In the genomic region with DNA sequence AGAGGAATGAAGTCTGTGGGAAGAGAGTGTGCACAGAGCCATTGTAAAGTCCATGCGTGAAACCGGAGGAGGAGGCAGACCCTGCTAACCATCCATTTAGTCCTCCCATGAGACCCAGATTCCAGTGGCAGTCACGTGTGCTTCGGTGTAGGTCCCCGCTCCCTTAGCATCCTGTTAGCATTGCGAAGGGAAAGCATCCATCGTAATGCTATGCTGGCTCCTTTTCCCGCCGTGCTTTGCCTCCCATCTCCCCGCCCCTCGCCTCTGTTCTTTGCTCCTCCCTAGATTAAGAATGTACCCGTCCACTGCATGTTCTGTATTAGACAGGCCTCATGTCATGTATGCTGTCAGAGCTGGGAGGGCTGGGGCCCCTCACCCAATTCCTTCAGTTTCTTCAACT, we compare ENCODE assay signal across 15 mouse cellular contexts. TPM values are rescaled to one million over a fixed set of nuclear protein-coding genes. Genes with fewer than 3 reads are reported as not detected.
A peak's percentile ranks its signal among the peaks of the same experiment; 100 is the strongest.
DNase-seq lines count a peak whose midpoint lies in the region; ATAC-seq and TF ChIP-seq lines count a peak whose summit lies in the region.
"Had no signal": no experiment of that assay in that cellular context is flagged by ENCODE, and none has a peak within 500 bp of the region (broad histone marks: within the 10 kb centered on the region; RNA-seq: fewer than 3 reads in every experiment).

No protein-coding gene starts in this region.

- H3K4me3 ChIP-seq in kidney, postnatal 0 days (replicated peaks; ENCODE audit: low read depth, low read length), result no peak overlapping the region
- H3K4me3 ChIP-seq in embryonic facial prominence, embryonic 14.5 days (ENCODE audit: low read depth, low read length), result no peak overlapping the region
- no peak overlapping the region for H3K4me3 ChIP-seq in neural tube, embryonic 14.5 days (ENCODE audit: low read depth, low read length)
- H3K4me3 ChIP-seq in forebrain, embryonic 14.5 days (ENCODE audit: low read depth, low read length), result no peak overlapping the region
- H3K4me3 ChIP-seq: forebrain, embryonic 13.5 days; megakaryocyte, embryonic 14.5 days had no signal

- peak overlapping the region; percentile 38; the same call in 1 of the 2 replicates for H3K4me2 ChIP-seq in kidney, postnatal 0 days (ENCODE audit: low read length)
- peak overlapping the region; percentile 29 for H3K4me2 ChIP-seq in embryonic facial prominence, embryonic 14.5 days (ENCODE audit: low read depth, low read length)
- H3K4me2 ChIP-seq in neural tube, embryonic 14.5 days (ENCODE audit: low read depth, low read length), result no peak overlapping the region
- H3K4me2 ChIP-seq in forebrain, embryonic 14.5 days (ENCODE audit: low read length), result no peak overlapping the region
- H3K4me2 ChIP-seq: forebrain, embryonic 13.5 days had no signal

- H3K36me3 ChIP-seq in kidney, postnatal 0 days (ENCODE audit: insufficient read depth, low read length), result no peaks in the 10 kb centered on the region
- no peaks in the 10 kb centered on the region for H3K36me3 ChIP-seq in embryonic facial prominence, embryonic 14.5 days (ENCODE audit: control insufficient read depth, insufficient read depth, low read length)
- no peaks in the 10 kb centered on the region for H3K36me3 ChIP-seq in neural tube, embryonic 14.5 days (ENCODE audit: control insufficient read depth, insufficient read depth, low read length)
- H3K36me3 ChIP-seq in forebrain, embryonic 14.5 days (ENCODE audit: control insufficient read depth, insufficient read depth, low read length), result no peaks in the 10 kb centered on the region

- peak; percentile 79 for ATAC-seq in kidney, postnatal 0 days (replicated peaks; ENCODE audit: low FRiP score, low read depth)
- ATAC-seq in embryonic facial prominence, embryonic 14.5 days (ENCODE audit: low read depth), result no peak
- ATAC-seq in neural tube, embryonic 14.5 days (ENCODE audit: low read depth), result peak; percentile 54; the same call in 1 of the 2 replicates
- no peak for ATAC-seq in forebrain, embryonic 14.5 days
- ATAC-seq: forebrain, embryonic 13.5 days had no signal

- 14% methylated on average over 12 of the region's 12 CpGs for WGBS in kidney, postnatal 0 days
- WGBS in embryonic facial prominence, embryonic 14.5 days, result 41% methylated on average over 12 of the region's 12 CpGs
- 21% methylated on average over 12 of the region's 12 CpGs for WGBS in neural tube, embryonic 14.5 days
- WGBS in forebrain, embryonic 14.5 days, result 68% methylated on average over 12 of the region's 12 CpGs

- peak; percentile 84 for DNase-seq in kidney, postnatal 0 days (ENCODE audit: low spot score)
- no peak for DNase-seq in kidney, postnatal 36 days
- DNase-seq in embryo, embryonic 11.5 days (ENCODE audit: low read depth, low spot score), result peak; percentile 42
- DNase-seq in embryonic facial prominence, embryonic 14.5 days (ENCODE audit: low spot score), result peak; percentile 52
- no peak for DNase-seq in layer of hippocampus, postnatal 10 days (ENCODE audit: low spot score in 2 of 2)
- DNase-seq in forebrain, embryonic 14.5 days (ENCODE audit: low spot score), result no peak
- DNase-seq: cerebellum, adult 18-20 months; heart, adult 18-20 months; heart, postnatal 14 days; kidney, adult 11 months; liver; right cerebral cortex, postnatal 14 days had no signal

- H3K9ac ChIP-seq in kidney, postnatal 0 days (ENCODE audit: low read depth, low read length), result no peak overlapping the region
- no peak overlapping the region for H3K9ac ChIP-seq in embryonic facial prominence, embryonic 14.5 days (ENCODE audit: low read depth, low read length)
- no peak overlapping the region; the same call in 1 of the 2 replicates for H3K9ac ChIP-seq in neural tube, embryonic 14.5 days (replicated peaks; ENCODE audit: low read depth, low read length)
- no peak overlapping the region for H3K9ac ChIP-seq in forebrain, embryonic 14.5 days (ENCODE audit: low read length)
- H3K9ac ChIP-seq: forebrain, embryonic 13.5 days had no signal

- TF ChIP-seq CTCF in kidney, postnatal 0 days (IDR thresholded peaks at IDR 0.05; ENCODE audit: low read depth), result no peak

- H3K4me1 ChIP-seq in kidney, postnatal 0 days (replicated peaks; ENCODE audit: insufficient read depth, low read length), result peaks cover 3% of the 10 kb centered on the region; the same call in 1 of the 2 replicates
- peaks cover 16% of the 10 kb centered on the region for H3K4me1 ChIP-seq in embryonic facial prominence, embryonic 14.5 days (ENCODE audit: control insufficient read depth, insufficient read depth, low read length)
- H3K4me1 ChIP-seq in neural tube, embryonic 14.5 days (ENCODE audit: control insufficient read depth, insufficient read depth, low read length), result peaks cover 11% of the 10 kb centered on the region; the same call in 1 of the 2 replicates
- peaks cover 18% of the 10 kb centered on the region for H3K4me1 ChIP-seq in forebrain, embryonic 14.5 days (ENCODE audit: control insufficient read depth, insufficient read depth, low read length)

- no peak overlapping the region for H3K27ac ChIP-seq in kidney, postnatal 0 days
- H3K27ac ChIP-seq in embryonic facial prominence, embryonic 14.5 days (replicated peaks; ENCODE audit: low read depth, low read length), result no peak overlapping the region
- no peak overlapping the region; the same call in 1 of the 2 replicates for H3K27ac ChIP-seq in neural tube, embryonic 14.5 days (ENCODE audit: low read depth, low read length)
- H3K27ac ChIP-seq in forebrain, embryonic 14.5 days (ENCODE audit: low read depth, low read length), result no peak overlapping the region
- H3K27ac ChIP-seq: forebrain, embryonic 13.5 days had no signal

- no peaks in the 10 kb centered on the region for H3K9me3 ChIP-seq in kidney, postnatal 0 days (replicated peaks; ENCODE audit: low read length)
- no peaks in the 10 kb centered on the region for H3K9me3 ChIP-seq in embryonic facial prominence, embryonic 14.5 days (ENCODE audit: control insufficient read depth, low read length)
- no peaks in the 10 kb centered on the region for H3K9me3 ChIP-seq in neural tube, embryonic 14.5 days (ENCODE audit: control insufficient read depth, low read length)
- no peaks in the 10 kb centered on the region for H3K9me3 ChIP-seq in forebrain, embryonic 14.5 days (replicated peaks; ENCODE audit: control insufficient read depth, low read length)
- H3K9me3 ChIP-seq: forebrain, embryonic 13.5 days; megakaryocyte, embryonic 14.5 days had no signal

- H3K27me3 ChIP-seq in kidney, postnatal 0 days (ENCODE audit: insufficient read depth, low read length), result no peaks in the 10 kb centered on the region
- no peaks in the 10 kb centered on the region for H3K27me3 ChIP-seq in embryonic facial prominence, embryonic 14.5 days (replicated peaks; ENCODE audit: control insufficient read depth, insufficient read depth, low read length)
- no peaks in the 10 kb centered on the region for H3K27me3 ChIP-seq in neural tube, embryonic 14.5 days (ENCODE audit: control insufficient read depth, insufficient read depth, low read length)
- H3K27me3 ChIP-seq in forebrain, embryonic 14.5 days (replicated peaks; ENCODE audit: control insufficient read depth, insufficient read depth, low read length), result no peaks in the 10 kb centered on the region
- H3K27me3 ChIP-seq: forebrain, embryonic 13.5 days had no signal

RNA-seq across cellular contexts. Expression of gene Adar, which starts 50.0 kb away (rescaled TPM):
- polyA plus RNA-seq in kidney, postnatal 0 days (2015; fragmentation: Nextera tagmentation; extraction: Ambion mirVana), result 9.6 and 10.5 TPM in 2 replicates
- 10.6 and 11.5 TPM in 2 replicates for polyA plus RNA-seq in embryonic facial prominence, embryonic 14.5 days (2014; fragmentation: Nextera tagmentation; extraction: Ambion mirVana)
- polyA plus RNA-seq in neural tube, embryonic 14.5 days (2014; fragmentation: Nextera tagmentation; extraction: Ambion mirVana), result 32.0 and 32.7 TPM in 2 replicates
- total RNA-seq in layer of hippocampus, postnatal 10 days (2021), result 10 to 100 TPM; 82.7 to 85.8 TPM
- polyA plus RNA-seq in forebrain, embryonic 14.5 days (2014; fragmentation: Nextera tagmentation; extraction: Ambion mirVana), result 20.4 and 26.6 TPM in 2 replicates

Comparison
In these comparisons a context has a peak if more than half of its experiments do, and no peak if none do; other contexts are left out.
1. DNase-seq: peak in kidney, postnatal 0 days (single experiment), embryo, embryonic 11.5 days (single experiment) and embryonic facial prominence, embryonic 14.5 days (single experiment); none in kidney, postnatal 36 days (0 of 2), layer of hippocampus, postnatal 10 days (0 of 2) and forebrain, embryonic 14.5 days (single experiment).
2. ATAC-seq: peak in kidney, postnatal 0 days (single experiment) and neural tube, embryonic 14.5 days (single experiment); none in embryonic facial prominence, embryonic 14.5 days (single experiment) and forebrain, embryonic 14.5 days (single experiment).
3. H3K4me2 ChIP-seq: peak in kidney, postnatal 0 days (single experiment) and embryonic facial prominence, embryonic 14.5 days (single experiment); none in neural tube, embryonic 14.5 days (single experiment) and forebrain, embryonic 14.5 days (single experiment).